Mouse (Mus musculus): ENCODE data around the gene Slc35g1.

DNA sequence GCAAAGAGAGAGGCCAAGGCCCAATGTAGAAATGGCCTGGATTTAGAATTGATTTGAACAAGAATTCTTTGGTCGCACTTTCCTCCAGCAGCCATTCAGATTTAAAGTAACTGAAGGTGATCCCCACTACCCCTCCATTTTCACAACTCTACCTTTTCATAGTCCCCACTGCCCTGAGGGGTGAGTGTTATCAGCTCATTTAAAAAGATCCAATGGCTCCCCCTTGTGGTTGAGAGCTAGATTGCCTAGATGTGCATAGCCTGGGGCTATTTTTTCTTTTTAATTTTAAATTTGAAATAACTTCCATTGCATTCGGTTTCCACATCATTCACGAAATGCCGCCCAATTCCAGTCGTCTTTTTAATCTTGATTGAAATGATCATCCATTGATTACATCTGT is 33.5 kb downstream of the Slc35g1 start:
- TF ChIP-seq ZNF384 (IDR thresholded peaks at IDR 0.05; ENCODE audit: low read depth, low read length) (no peak), ZC3H11A (IDR thresholded peaks at IDR 0.05; ENCODE audit: borderline replicate concordance, low read depth, low read length) (peak; percentile 16; the same call in 1 of the 2 replicates), MAFK (IDR thresholded peaks at IDR 0.05; ENCODE audit: insufficient read depth, low read depth, low read length) (no peak), HCFC1 (IDR thresholded peaks at IDR 0.05; ENCODE audit: borderline replicate concordance, insufficient read depth, low read length) (no peak)

All from ES-E14 (cell line).